Mouse (Mus musculus): ENCODE measurements around the gene Gm44965. TPM values are rescaled to one million over a fixed set of nuclear protein-coding genes. Genes with fewer than 3 reads are reported as not detected.
A peak's percentile ranks its signal among the peaks of the same experiment; 100 is the strongest.

Gene Gm44965
- polyA plus RNA-seq, 1 experiment from 2014 or later: not detected

DNA sequence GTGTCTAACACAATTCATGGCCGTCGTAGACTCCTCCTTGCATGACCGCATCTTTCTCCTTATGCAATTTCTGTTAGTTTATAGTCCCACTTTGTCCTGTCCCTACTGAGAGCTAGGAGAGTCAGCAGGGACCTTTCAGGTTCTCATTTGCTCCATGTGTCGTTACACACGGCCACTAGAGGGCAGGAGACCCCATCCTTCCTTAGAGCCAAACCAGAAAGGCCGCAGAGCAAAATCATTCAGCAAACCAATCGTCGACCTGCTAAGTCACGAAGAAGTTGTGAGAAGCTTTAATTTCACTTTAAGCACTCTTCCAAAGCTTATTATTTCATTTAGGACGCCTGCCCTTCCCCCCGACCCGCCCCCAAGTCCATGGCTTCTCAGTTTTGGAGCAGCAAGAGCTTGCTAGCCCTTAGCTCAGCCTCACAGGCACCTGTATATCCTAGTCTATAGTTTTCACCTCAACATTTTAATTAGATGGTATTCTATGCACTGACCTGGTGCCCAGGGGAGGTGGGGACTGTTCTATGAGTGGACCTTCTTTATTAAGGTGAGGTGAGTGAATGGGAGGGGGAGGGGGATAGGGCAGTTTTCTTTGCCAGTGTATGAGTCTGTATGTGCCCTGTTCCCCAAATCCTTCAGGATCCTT, 52.0 kb downstream of the Gm44965 start:
- no peak overlapping the region for H3K4me2 ChIP-seq (ENCODE audit: low read depth, low read length)
- whole genome bisulfite sequencing: 15% methylated on average over 12 of the region's 12 CpGs
- no peak overlapping the region for H3K4me3 ChIP-seq (ENCODE audit: low read depth, low read length)
- ATAC-seq (replicated peaks; ENCODE audit: insufficient number of reproducible peaks, low FRiP score, low TSS enrichment, low read depth) (no peak; the same call in 1 of the 2 replicates), DNase-seq (ENCODE audit: low spot score) (peak; percentile 84)
- H3K9ac ChIP-seq (replicated peaks; ENCODE audit: low read length): no peak overlapping the region
- H3K4me1 ChIP-seq (ENCODE audit: control insufficient read depth, insufficient read depth, low read length): no peaks in the 10 kb centered on the region
- H3K9me3 ChIP-seq (replicated peaks; ENCODE audit: control insufficient read depth, low read length): no peaks in the 10 kb centered on the region
- no peak overlapping the region for H3K27ac ChIP-seq (replicated peaks; ENCODE audit: low read depth, low read length)
- H3K36me3 ChIP-seq (replicated peaks; ENCODE audit: control insufficient read depth, insufficient read depth, low read depth, low read length): no peaks in the 10 kb centered on the region
- H3K27me3 ChIP-seq (ENCODE audit: control insufficient read depth, insufficient read depth, low read length): no peaks in the 10 kb centered on the region

DNA sequence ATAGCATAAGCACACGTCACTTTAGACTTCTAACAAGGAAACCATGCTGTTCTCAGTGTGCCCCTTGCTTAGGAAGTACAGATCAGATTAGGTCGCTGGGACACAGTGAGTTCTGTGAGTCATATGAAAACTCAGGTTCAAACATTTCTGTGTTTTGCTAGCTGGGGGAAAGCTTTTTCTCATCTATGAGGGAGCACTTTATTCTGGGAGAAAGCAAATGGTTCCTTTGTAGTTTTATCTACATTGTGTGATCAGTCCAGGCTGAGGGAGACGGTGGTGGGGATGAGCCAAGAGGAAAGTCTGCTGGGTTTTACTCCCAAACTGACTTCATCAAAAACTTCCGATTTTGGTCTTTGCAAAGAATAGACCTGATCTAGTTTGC, 52.6 kb downstream of the Gm44965 start:
- no peak overlapping the region for H3K27ac ChIP-seq (replicated peaks; ENCODE audit: low read depth, low read length)
- DNase-seq (ENCODE audit: low spot score) (no peak), ATAC-seq (replicated peaks; ENCODE audit: insufficient number of reproducible peaks, low FRiP score, low TSS enrichment, low read depth) (no peak)
- no peak overlapping the region for H3K4me2 ChIP-seq (ENCODE audit: low read depth, low read length)
- no peaks in the 10 kb centered on the region for H3K4me1 ChIP-seq (ENCODE audit: control insufficient read depth, insufficient read depth, low read length)
- 82% methylated on average over 4 of the region's 4 CpGs for WGBS
- H3K36me3 ChIP-seq (replicated peaks; ENCODE audit: control insufficient read depth, insufficient read depth, low read depth, low read length): no peaks in the 10 kb centered on the region
- H3K4me3 ChIP-seq (ENCODE audit: low read depth, low read length): no peak overlapping the region
- no peaks in the 10 kb centered on the region for H3K27me3 ChIP-seq (ENCODE audit: control insufficient read depth, insufficient read depth, low read length)
- no peak overlapping the region for H3K9ac ChIP-seq (replicated peaks; ENCODE audit: low read length)
- H3K9me3 ChIP-seq (replicated peaks; ENCODE audit: control insufficient read depth, low read length): no peaks in the 10 kb centered on the region

DNA sequence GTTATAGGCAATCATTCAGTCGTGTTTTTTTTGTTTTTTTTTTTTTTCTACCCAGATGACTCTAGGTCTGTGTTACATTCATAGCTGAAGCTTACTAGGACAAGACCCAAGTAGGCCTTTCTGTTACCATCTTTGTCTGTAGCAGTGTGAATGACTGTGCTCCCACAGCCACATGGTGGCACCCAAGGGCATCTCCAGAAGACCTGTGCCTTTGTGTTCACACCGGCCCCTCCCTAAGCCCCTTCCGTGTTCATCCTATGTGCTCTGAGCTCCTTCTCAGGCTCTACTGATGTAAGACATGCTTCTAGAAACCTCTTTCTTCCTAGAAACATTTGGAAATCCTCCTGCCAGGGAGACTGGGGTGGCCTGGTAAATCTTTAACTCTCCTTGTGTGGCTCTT, 53.3 kb downstream of the Gm44965 start, which contains the start of gene Gimap8:
TSS of gene Gimap8 (plus strand) at position 240 of the 400 bp plus-strand sequence.
- Histone ChIP-seq H3K4me3 (ENCODE audit: low read depth, low read length) (no peak within 1 kb of the TSS), H3K36me3 (replicated peaks; ENCODE audit: control insufficient read depth, insufficient read depth, low read depth, low read length) (no peaks in the 10 kb centered on the region), H3K9ac (replicated peaks; ENCODE audit: low read length) (no peak within 1 kb of the TSS), H3K4me2 (ENCODE audit: low read depth, low read length) (no peak within 1 kb of the TSS), H3K27me3 (ENCODE audit: control insufficient read depth, insufficient read depth, low read length) (no peaks in the 10 kb centered on the region), H3K4me1 (ENCODE audit: control insufficient read depth, insufficient read depth, low read length) (no peaks in the 10 kb centered on the region), H3K9me3 (replicated peaks; ENCODE audit: control insufficient read depth, low read length) (no peaks in the 10 kb centered on the region), H3K27ac (replicated peaks; ENCODE audit: low read depth, low read length) (no peak within 1 kb of the TSS)
- WGBS: 43% methylated on average over 3 of the region's 3 CpGs
- ATAC-seq (replicated peaks; ENCODE audit: insufficient number of reproducible peaks, low FRiP score, low TSS enrichment, low read depth) (no peak), DNase-seq (ENCODE audit: low spot score) (no peak)

DNA sequence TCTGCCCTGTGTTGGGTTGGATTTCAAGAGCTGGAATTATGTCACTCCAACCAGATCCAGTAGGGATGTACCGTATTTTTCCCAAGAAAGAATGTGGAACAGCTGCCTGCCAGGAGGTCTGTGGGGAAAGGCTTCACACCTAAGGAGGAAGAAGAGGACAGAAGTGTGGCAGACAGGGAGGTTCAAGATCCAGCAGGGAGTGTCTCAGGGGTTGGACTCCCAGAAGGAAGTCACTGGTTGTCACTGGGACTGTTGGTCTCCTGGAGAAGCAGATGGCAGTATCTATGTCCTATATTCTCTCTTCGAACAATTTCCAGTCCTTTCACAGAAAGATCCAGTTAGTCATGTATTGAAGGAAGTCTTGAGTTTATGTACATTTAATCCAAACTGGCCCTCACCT, 53.9 kb downstream of the Gm44965 start:
- 91% methylated on average over 2 of the region's 2 CpGs for WGBS
- no peaks in the 10 kb centered on the region for H3K4me1 ChIP-seq (ENCODE audit: control insufficient read depth, insufficient read depth, low read length)
- H3K9me3 ChIP-seq (replicated peaks; ENCODE audit: control insufficient read depth, low read length): no peaks in the 10 kb centered on the region
- H3K27ac ChIP-seq (replicated peaks; ENCODE audit: low read depth, low read length): no peak overlapping the region
- no peak overlapping the region for H3K9ac ChIP-seq (replicated peaks; ENCODE audit: low read length)
- no peak overlapping the region for H3K4me2 ChIP-seq (ENCODE audit: low read depth, low read length)
- H3K36me3 ChIP-seq (replicated peaks; ENCODE audit: control insufficient read depth, insufficient read depth, low read depth, low read length): no peaks in the 10 kb centered on the region
- no peak for ATAC-seq (replicated peaks; ENCODE audit: insufficient number of reproducible peaks, low FRiP score, low TSS enrichment, low read depth)
- no peak overlapping the region for H3K4me3 ChIP-seq (ENCODE audit: low read depth, low read length)
- H3K27me3 ChIP-seq (ENCODE audit: control insufficient read depth, insufficient read depth, low read length): no peaks in the 10 kb centered on the region
- DNase-seq (ENCODE audit: low spot score): no peak

DNA sequence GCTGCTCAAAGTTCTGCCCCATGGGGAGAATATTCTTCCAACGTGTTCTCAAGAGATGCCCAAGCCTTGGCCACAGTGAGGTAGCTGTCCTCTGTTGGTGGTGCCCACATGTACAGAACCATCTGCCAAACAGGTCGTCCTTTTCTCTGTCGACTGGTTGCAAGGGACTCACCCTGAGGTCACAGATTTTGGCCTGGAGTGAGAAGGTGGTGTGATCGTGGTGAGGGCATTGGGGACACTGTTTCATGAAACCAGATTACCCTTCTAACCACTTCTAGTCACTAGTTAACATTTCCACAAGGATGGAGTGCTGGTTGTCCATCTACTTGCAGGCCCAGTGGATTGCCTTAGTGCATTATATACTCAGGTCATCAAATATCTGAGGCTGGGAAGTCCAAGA, 55.0 kb downstream of the Gm44965 start:
- no peaks in the 10 kb centered on the region for H3K9me3 ChIP-seq (replicated peaks; ENCODE audit: control insufficient read depth, low read length)
- H3K4me3 ChIP-seq (ENCODE audit: low read depth, low read length): no peak overlapping the region
- H3K9ac ChIP-seq (replicated peaks; ENCODE audit: low read length): no peak overlapping the region
- 82% methylated on average over 4 of the region's 4 CpGs for WGBS
- H3K4me1 ChIP-seq (ENCODE audit: control insufficient read depth, insufficient read depth, low read length): no peaks in the 10 kb centered on the region
- H3K36me3 ChIP-seq (replicated peaks; ENCODE audit: control insufficient read depth, insufficient read depth, low read depth, low read length): no peaks in the 10 kb centered on the region
- H3K27ac ChIP-seq (replicated peaks; ENCODE audit: low read depth, low read length): no peak overlapping the region
- no peaks in the 10 kb centered on the region for H3K27me3 ChIP-seq (ENCODE audit: control insufficient read depth, insufficient read depth, low read length)
- ATAC-seq (replicated peaks; ENCODE audit: insufficient number of reproducible peaks, low FRiP score, low TSS enrichment, low read depth) (no peak), DNase-seq (ENCODE audit: low spot score) (no peak)
- H3K4me2 ChIP-seq (ENCODE audit: low read depth, low read length): no peak overlapping the region

DNA sequence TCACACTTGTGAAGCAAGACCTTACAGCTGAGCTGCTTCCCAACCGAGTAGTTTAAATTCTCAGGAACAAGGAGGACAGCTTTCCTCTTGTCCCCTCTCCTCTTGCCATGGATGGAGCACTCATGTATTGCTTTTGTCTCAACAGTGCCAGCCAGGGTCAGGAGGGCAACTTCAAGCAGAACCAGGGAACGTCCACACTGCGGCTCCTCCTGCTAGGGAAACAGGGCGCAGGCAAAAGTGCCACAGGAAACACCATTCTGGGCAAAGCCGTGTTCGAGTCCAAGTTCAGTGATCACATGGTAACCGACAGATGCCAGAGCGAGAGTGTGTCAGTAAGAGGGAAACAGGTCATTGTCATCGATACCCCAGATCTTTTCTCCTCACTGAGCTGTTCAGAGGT, 56.3 kb downstream of the Gm44965 start:
- H3K4me1 ChIP-seq (ENCODE audit: control insufficient read depth, insufficient read depth, low read length): no peaks in the 10 kb centered on the region
- H3K36me3 ChIP-seq (replicated peaks; ENCODE audit: control insufficient read depth, insufficient read depth, low read depth, low read length): no peaks in the 10 kb centered on the region
- no peak overlapping the region for H3K4me3 ChIP-seq (ENCODE audit: low read depth, low read length)
- no peak overlapping the region for H3K9ac ChIP-seq (replicated peaks; ENCODE audit: low read length)
- no peak overlapping the region for H3K4me2 ChIP-seq (ENCODE audit: low read depth, low read length)
- ATAC-seq (replicated peaks; ENCODE audit: insufficient number of reproducible peaks, low FRiP score, low TSS enrichment, low read depth): no peak
- 87% methylated on average over 9 of the region's 9 CpGs for WGBS
- no peak for DNase-seq (ENCODE audit: low spot score)
- H3K27me3 ChIP-seq (ENCODE audit: control insufficient read depth, insufficient read depth, low read length): no peaks in the 10 kb centered on the region
- H3K27ac ChIP-seq (replicated peaks; ENCODE audit: low read depth, low read length): no peak overlapping the region
- H3K9me3 ChIP-seq (replicated peaks; ENCODE audit: control insufficient read depth, low read length): no peaks in the 10 kb centered on the region

DNA sequence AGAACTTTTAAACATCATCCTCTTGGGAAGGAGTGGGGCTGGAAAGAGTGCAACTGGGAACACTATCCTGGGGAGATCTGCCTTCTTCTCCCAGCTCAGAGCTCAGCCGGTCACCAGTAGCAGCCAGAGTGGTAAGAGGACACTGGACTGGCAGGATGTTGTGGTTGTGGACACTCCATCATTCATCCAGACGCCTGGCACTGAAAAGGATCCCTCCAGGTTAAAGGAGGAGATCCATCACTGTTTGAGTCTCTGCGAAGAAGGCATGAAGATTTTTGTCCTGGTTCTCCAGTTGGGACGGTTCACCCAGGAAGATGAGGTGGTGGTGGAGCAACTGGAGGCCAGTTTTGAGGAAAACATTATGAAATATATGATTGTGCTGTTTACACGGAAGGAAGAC, 65.0 kb downstream of the Gm44965 start:
- Histone ChIP-seq H3K4me2 (ENCODE audit: low read depth, low read length) (no peak overlapping the region), H3K4me3 (ENCODE audit: low read depth, low read length) (no peak overlapping the region), H3K27me3 (ENCODE audit: control insufficient read depth, insufficient read depth, low read length) (no peaks in the 10 kb centered on the region), H3K9me3 (replicated peaks; ENCODE audit: control insufficient read depth, low read length) (no peaks in the 10 kb centered on the region), H3K4me1 (ENCODE audit: control insufficient read depth, insufficient read depth, low read length) (no peaks in the 10 kb centered on the region), H3K27ac (replicated peaks; ENCODE audit: low read depth, low read length) (no peak overlapping the region), H3K9ac (replicated peaks; ENCODE audit: low read length) (no peak overlapping the region), H3K36me3 (replicated peaks; ENCODE audit: control insufficient read depth, insufficient read depth, low read depth, low read length) (no peaks in the 10 kb centered on the region)
- WGBS: 80% methylated on average over 5 of the region's 5 CpGs
- ATAC-seq (replicated peaks; ENCODE audit: insufficient number of reproducible peaks, low FRiP score, low TSS enrichment, low read depth): no peak
- no peak for DNase-seq (ENCODE audit: low spot score)

DNA sequence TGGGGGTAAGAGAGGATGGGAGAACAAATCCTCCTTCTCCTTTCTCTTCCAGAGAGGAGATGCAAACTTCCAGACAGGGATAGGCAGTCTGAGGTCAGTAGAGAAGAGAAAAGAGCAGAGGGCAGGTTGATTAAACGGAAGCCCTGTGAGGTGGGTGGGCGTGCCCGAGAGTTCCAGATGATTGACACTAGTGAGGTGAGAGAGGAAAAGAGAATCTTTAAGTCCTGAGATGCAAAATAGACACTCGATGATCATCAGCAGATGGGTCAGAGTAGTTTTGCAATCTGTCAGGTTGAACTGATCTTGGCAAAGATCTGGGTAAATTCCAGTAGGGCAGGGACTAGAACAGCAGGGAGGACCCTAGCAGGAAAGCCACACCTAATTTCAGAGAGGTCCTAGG, 71.0 kb downstream of the Gm44965 start:
- Histone ChIP-seq H3K4me2 (ENCODE audit: low read depth, low read length) (no peak overlapping the region), H3K9ac (replicated peaks; ENCODE audit: low read length) (no peak overlapping the region), H3K27me3 (ENCODE audit: control insufficient read depth, insufficient read depth, low read length) (no peaks in the 10 kb centered on the region), H3K36me3 (replicated peaks; ENCODE audit: control insufficient read depth, insufficient read depth, low read depth, low read length) (no peaks in the 10 kb centered on the region), H3K27ac (replicated peaks; ENCODE audit: low read depth, low read length) (no peak overlapping the region), H3K9me3 (replicated peaks; ENCODE audit: control insufficient read depth, low read length) (no peaks in the 10 kb centered on the region), H3K4me1 (ENCODE audit: control insufficient read depth, insufficient read depth, low read length) (no peaks in the 10 kb centered on the region), H3K4me3 (ENCODE audit: low read depth, low read length) (no peak overlapping the region)
- no peak for DNase-seq (ENCODE audit: low spot score)
- ATAC-seq (replicated peaks; ENCODE audit: insufficient number of reproducible peaks, low FRiP score, low TSS enrichment, low read depth): no peak
- WGBS: 85% methylated on average over 4 of the region's 4 CpGs

All from embryonic facial prominence, embryonic 11.5 days (tissue).